Mouse (Mus musculus): ENCODE measurements around the gene Sergef. TPM values are rescaled to one million over a fixed set of nuclear protein-coding genes. Genes with fewer than 3 reads are reported as not detected.
A peak's percentile ranks its signal among the peaks of the same experiment; 100 is the strongest.

Sergef gene
- polyA plus RNA-seq, 1 experiment from 2014 or later, result 7.5 TPM

- Histone ChIP-seq H3K4me1 (replicated peaks; ENCODE audit: control insufficient read depth, insufficient read depth, low read length) (no peaks in the 10 kb centered on the region), H3K9ac (ENCODE audit: low read depth, low read length) (no peak overlapping the region), H3K4me3 (ENCODE audit: low read depth, low read length) (no peak overlapping the region), H3K27ac (ENCODE audit: low read depth, low read length) (no peak overlapping the region), H3K27me3 (replicated peaks; ENCODE audit: control insufficient read depth, insufficient read depth, low read length) (no peaks in the 10 kb centered on the region), H3K36me3 (ENCODE audit: control insufficient read depth, insufficient read depth) (no peaks in the 10 kb centered on the region), H3K9me3 (ENCODE audit: control insufficient read depth) (no peaks in the 10 kb centered on the region), H3K4me2 (replicated peaks; ENCODE audit: low read depth) (no peak overlapping the region)
- no peak for TF ChIP-seq CTCF (IDR thresholded peaks at IDR 0.05; ENCODE audit: low read depth)
- no peak for ATAC-seq
- 69% methylated on average over 6 of the region's 6 CpGs for WGBS
These were observed 225.5 kb downstream of the Sergef start for GRCm38 (mm10) chr7:46413959-46414725.

GRCm38 (mm10) chr7:46412823-46413222 is 226.8 kb downstream of the Sergef start:
- H3K36me3 ChIP-seq (ENCODE audit: control insufficient read depth, insufficient read depth), result no peaks in the 10 kb centered on the region
- H3K27ac ChIP-seq (ENCODE audit: low read depth, low read length), result no peak overlapping the region
- TF ChIP-seq CTCF (IDR thresholded peaks at IDR 0.05; ENCODE audit: low read depth), result no peak
- H3K4me3 ChIP-seq (ENCODE audit: low read depth, low read length), result no peak overlapping the region
- H3K9me3 ChIP-seq (ENCODE audit: control insufficient read depth), result no peaks in the 10 kb centered on the region
- no peak overlapping the region for H3K9ac ChIP-seq (ENCODE audit: low read depth, low read length)
- H3K4me2 ChIP-seq (replicated peaks; ENCODE audit: low read depth), result no peak overlapping the region
- no peak for ATAC-seq
- H3K4me1 ChIP-seq (replicated peaks; ENCODE audit: control insufficient read depth, insufficient read depth, low read length), result no peaks in the 10 kb centered on the region
- 79% methylated on average over 5 of the region's 5 CpGs for WGBS
- no peaks in the 10 kb centered on the region for H3K27me3 ChIP-seq (replicated peaks; ENCODE audit: control insufficient read depth, insufficient read depth, low read length)

GRCm38 (mm10) chr7:46410727-46411126 is 228.9 kb downstream of the Sergef start:
- Histone ChIP-seq H3K9ac (ENCODE audit: low read depth, low read length) (no peak overlapping the region), H3K36me3 (ENCODE audit: control insufficient read depth, insufficient read depth) (no peaks in the 10 kb centered on the region), H3K4me3 (ENCODE audit: low read depth, low read length) (no peak overlapping the region), H3K9me3 (ENCODE audit: control insufficient read depth) (no peaks in the 10 kb centered on the region), H3K27me3 (replicated peaks; ENCODE audit: control insufficient read depth, insufficient read depth, low read length) (no peaks in the 10 kb centered on the region), H3K27ac (ENCODE audit: low read depth, low read length) (no peak overlapping the region), H3K4me1 (replicated peaks; ENCODE audit: control insufficient read depth, insufficient read depth, low read length) (no peaks in the 10 kb centered on the region), H3K4me2 (replicated peaks; ENCODE audit: low read depth) (no peak overlapping the region)
- 75% methylated on average over 6 of the region's 6 CpGs for WGBS
- no peak for TF ChIP-seq CTCF (IDR thresholded peaks at IDR 0.05; ENCODE audit: low read depth)
- no peak for ATAC-seq

- Histone ChIP-seq H3K4me2 (replicated peaks; ENCODE audit: low read depth) (no peak overlapping the region), H3K9ac (ENCODE audit: low read depth, low read length) (no peak overlapping the region), H3K4me1 (replicated peaks; ENCODE audit: control insufficient read depth, insufficient read depth, low read length) (no peaks in the 10 kb centered on the region), H3K27ac (ENCODE audit: low read depth, low read length) (no peak overlapping the region), H3K27me3 (replicated peaks; ENCODE audit: control insufficient read depth, insufficient read depth, low read length) (no peaks in the 10 kb centered on the region), H3K4me3 (ENCODE audit: low read depth, low read length) (no peak overlapping the region), H3K9me3 (ENCODE audit: control insufficient read depth) (no peaks in the 10 kb centered on the region), H3K36me3 (ENCODE audit: control insufficient read depth, insufficient read depth) (no peaks in the 10 kb centered on the region)
- ATAC-seq, result no peak
- no peak for TF ChIP-seq CTCF (IDR thresholded peaks at IDR 0.05; ENCODE audit: low read depth)
- 58% methylated on average over 12 of the region's 12 CpGs for WGBS
These were observed 230.3 kb downstream of the Sergef start for GRCm38 (mm10) chr7:46409204-46409789.

GRCm38 (mm10) chr7:46408606-46409005 is 231.0 kb downstream of the Sergef start:
- Histone ChIP-seq H3K9me3 (ENCODE audit: control insufficient read depth) (no peaks in the 10 kb centered on the region), H3K9ac (ENCODE audit: low read depth, low read length) (no peak overlapping the region), H3K27me3 (replicated peaks; ENCODE audit: control insufficient read depth, insufficient read depth, low read length) (no peaks in the 10 kb centered on the region), H3K4me2 (replicated peaks; ENCODE audit: low read depth) (no peak overlapping the region), H3K4me1 (replicated peaks; ENCODE audit: control insufficient read depth, insufficient read depth, low read length) (no peaks in the 10 kb centered on the region), H3K4me3 (ENCODE audit: low read depth, low read length) (no peak overlapping the region), H3K36me3 (ENCODE audit: control insufficient read depth, insufficient read depth) (no peaks in the 10 kb centered on the region), H3K27ac (ENCODE audit: low read depth, low read length) (no peak overlapping the region)
- WGBS, result 84% methylated on average over 9 of the region's 9 CpGs
- ATAC-seq, result 0 out of 2 replicates have a peak, but pooled peaks have one; percentile 12
- no peak for TF ChIP-seq CTCF (IDR thresholded peaks at IDR 0.05; ENCODE audit: low read depth)

- no peak for ATAC-seq
- no peak overlapping the region for H3K9ac ChIP-seq (ENCODE audit: low read depth, low read length)
- H3K4me1 ChIP-seq (replicated peaks; ENCODE audit: control insufficient read depth, insufficient read depth, low read length), result no peaks in the 10 kb centered on the region
- H3K4me3 ChIP-seq (ENCODE audit: low read depth, low read length), result no peak overlapping the region
- H3K9me3 ChIP-seq (ENCODE audit: control insufficient read depth), result no peaks in the 10 kb centered on the region
- no peak overlapping the region for H3K4me2 ChIP-seq (replicated peaks; ENCODE audit: low read depth)
- no peaks in the 10 kb centered on the region for H3K27me3 ChIP-seq (replicated peaks; ENCODE audit: control insufficient read depth, insufficient read depth, low read length)
- TF ChIP-seq CTCF (IDR thresholded peaks at IDR 0.05; ENCODE audit: low read depth), result no peak
- no peak overlapping the region for H3K27ac ChIP-seq (ENCODE audit: low read depth, low read length)
- 77% methylated on average over 7 of the region's 7 CpGs for WGBS
- H3K36me3 ChIP-seq (ENCODE audit: control insufficient read depth, insufficient read depth), result no peaks in the 10 kb centered on the region
These were observed 234.9 kb downstream of the Sergef start for GRCm38 (mm10) chr7:46404756-46405155.
